Mouse (Mus musculus) lung, postnatal 0 days (tissue): ENCODE measurements around the gene Atp2a2. TPM values are rescaled to one million over a fixed set of nuclear protein-coding genes. Genes with fewer than 3 reads are reported as not detected.

Source experiments
- ATAC-seq: fragments of 200-750 bp; cut with Nextera tagmentation; 2 replicates; pipeline ENCODE4 v1.8.0; 2017; ENCODE audit warnings: moderate library complexity
- DNase-seq: peaks from one replicate; pipeline ENCODE4 v3.0.0-alpha.2; 2016; ENCODE audit warnings: low spot score
- H3K27ac ChIP-seq: fragments of 300-500 bp; sonication (generic); 2 replicates; pipeline ENCODE4 v1.5.1; 2014; ENCODE audit warnings: antibody characterized with exemption, mild to moderate bottlenecking, low read length, mixed read lengths
- H3K27me3 ChIP-seq: fragments of 300-500 bp; sonication (generic); replicated peaks from 2 replicates; pipeline ENCODE4 v1.6.1; 2014; ENCODE audit warnings: low read length, mixed read lengths; ENCODE audit not compliant: insufficient read depth
- H3K36me3 ChIP-seq: fragments of 300-500 bp; sonication (generic); 2 replicates; pipeline ENCODE4 v1.6.1; 2014; ENCODE audit warnings: low read length, mixed read lengths; ENCODE audit not compliant: insufficient read depth
- H3K4me1 ChIP-seq: fragments of 300-500 bp; sonication (generic); 2 replicates; pipeline ENCODE4 v1.6.1; 2014; ENCODE audit warnings: antibody characterized with exemption, low read depth, low read length, mixed read lengths; ENCODE audit not compliant: insufficient read depth
- H3K4me2 ChIP-seq: fragments of 300-500 bp; sonication (generic); replicated peaks from 2 replicates; pipeline ENCODE4 v1.6.1; 2014; ENCODE audit warnings: low read depth, mild to moderate bottlenecking, low read length, moderate library complexity, mixed read lengths
- H3K4me3 ChIP-seq: fragments of 300-500 bp; sonication (generic); 2 replicates; pipeline ENCODE4 v1.5.1; 2014; ENCODE audit warnings: low read depth, low read length
- H3K9ac ChIP-seq: fragments of 300-500 bp; sonication (generic); replicated peaks from 2 replicates; pipeline ENCODE4 v1.6.1; 2014; ENCODE audit warnings: low read depth, mild to moderate bottlenecking
- H3K9me3 ChIP-seq: fragments of 300-500 bp; sonication (generic); 2 replicates; pipeline ENCODE4 v1.6.1; 2016; ENCODE audit warnings: low read length, mixed read lengths
- CTCF ChIP-seq: IDR thresholded peaks from 2 replicates; pipeline ENCODE4 v1.5.1; 2016; ENCODE audit warnings: antibody characterized with exemption, mild to moderate bottlenecking
- EP300 ChIP-seq: IDR thresholded peaks from 2 replicates; pipeline ENCODE4 v1.6.1; 2016; ENCODE audit warnings: antibody characterized with exemption, mild to moderate bottlenecking, control low read depth
- WGBS: fragments of 180-500 bp; shearing (Covaris S2); extraction: QIAGEN DNeasy Blood & Tissue Kit; methylation state at CpG from one replicate; pipeline ENCODE4 v1.1.7; 2014; 5-methylcytosine and 5-hydroxymethylcytosine counted together
- polyA plus RNA-seq: library from polyadenylated mRNA; unstranded; fragments of >200 nt; fragmentation: Nextera tagmentation; extraction: Ambion mirVana; gene quantifications from 2 replicates; pipeline ENCODE4 v1.2.1, GENCODE M21; 2015

Atp2a2 gene
- polyA plus RNA-seq, 1 experiment from 2014 or later: 27.4 TPM

DNA sequence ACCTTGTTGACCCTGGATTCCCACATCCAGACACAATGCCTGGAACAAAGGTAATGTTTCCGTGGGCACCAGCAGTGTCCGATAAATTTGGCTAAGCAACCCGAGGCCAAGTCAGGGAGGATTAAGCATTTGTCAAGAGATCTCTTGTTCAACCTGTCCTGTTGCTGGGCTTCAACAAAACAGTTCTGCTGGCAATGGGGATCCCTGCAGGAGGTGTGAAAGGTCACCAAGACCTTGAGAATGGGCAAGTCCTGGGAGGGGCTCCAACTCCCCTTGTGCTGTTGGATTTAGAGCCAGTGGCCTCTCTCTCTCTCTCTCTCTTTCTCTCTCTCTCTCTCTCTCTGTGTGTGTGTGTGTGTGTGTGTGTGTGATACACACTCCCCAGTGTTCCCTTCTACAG, 22.2 kb upstream of the Atp2a2 start:
- DNase-seq (no peak), ATAC-seq (no peak)
- Histone ChIP-seq H3K9ac (no peak overlapping the region), H3K4me1 (peaks cover 20% of the 10 kb centered on the region), H3K9me3 (no peaks in the 10 kb centered on the region), H3K4me2 (no peak overlapping the region), H3K27ac (no peak overlapping the region), H3K36me3 (no peaks in the 10 kb centered on the region), H3K27me3 (no peaks in the 10 kb centered on the region), H3K4me3 (no peak overlapping the region)
- 65% methylated on average over 3 of the region's 3 CpGs for WGBS
- TF ChIP-seq CTCF: no peak
- TF ChIP-seq EP300: no peak

DNA sequence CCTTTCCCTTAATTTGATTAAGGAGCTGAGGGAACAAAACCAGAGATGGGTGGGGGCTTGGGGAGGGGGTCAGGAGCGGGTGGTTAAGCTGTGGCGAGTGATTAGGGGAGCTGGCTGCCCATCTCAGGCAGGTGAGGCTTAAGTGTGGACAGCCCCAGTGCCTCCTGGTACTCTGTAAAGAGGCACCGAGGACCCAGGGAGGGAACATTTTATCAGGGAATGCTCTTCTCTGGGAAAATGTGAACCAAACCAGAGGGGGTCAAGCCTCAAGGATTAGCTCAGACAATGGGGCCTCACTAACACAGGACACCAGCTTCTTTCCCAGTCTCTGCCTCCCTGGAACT, 19.1 kb upstream of the Atp2a2 start:
- 0 out of 2 replicates have a peak, but pooled peaks cover 4% of the 10 kb centered on the region for H3K27me3 ChIP-seq
- no peaks in the 10 kb centered on the region for H3K36me3 ChIP-seq
- no peak for DNase-seq
- 24% methylated on average over 3 of the region's 3 CpGs for WGBS
- no peak overlapping the region for H3K4me2 ChIP-seq
- no peak overlapping the region for H3K4me3 ChIP-seq
- peaks cover 7% of the 10 kb centered on the region; the same call in 1 of the 2 replicates for H3K4me1 ChIP-seq
- TF ChIP-seq EP300: no peak
- no peak for TF ChIP-seq CTCF
- no peaks in the 10 kb centered on the region for H3K9me3 ChIP-seq
- ATAC-seq: no peak
- H3K27ac ChIP-seq: no peak overlapping the region
- H3K9ac ChIP-seq: no peak overlapping the region

DNA sequence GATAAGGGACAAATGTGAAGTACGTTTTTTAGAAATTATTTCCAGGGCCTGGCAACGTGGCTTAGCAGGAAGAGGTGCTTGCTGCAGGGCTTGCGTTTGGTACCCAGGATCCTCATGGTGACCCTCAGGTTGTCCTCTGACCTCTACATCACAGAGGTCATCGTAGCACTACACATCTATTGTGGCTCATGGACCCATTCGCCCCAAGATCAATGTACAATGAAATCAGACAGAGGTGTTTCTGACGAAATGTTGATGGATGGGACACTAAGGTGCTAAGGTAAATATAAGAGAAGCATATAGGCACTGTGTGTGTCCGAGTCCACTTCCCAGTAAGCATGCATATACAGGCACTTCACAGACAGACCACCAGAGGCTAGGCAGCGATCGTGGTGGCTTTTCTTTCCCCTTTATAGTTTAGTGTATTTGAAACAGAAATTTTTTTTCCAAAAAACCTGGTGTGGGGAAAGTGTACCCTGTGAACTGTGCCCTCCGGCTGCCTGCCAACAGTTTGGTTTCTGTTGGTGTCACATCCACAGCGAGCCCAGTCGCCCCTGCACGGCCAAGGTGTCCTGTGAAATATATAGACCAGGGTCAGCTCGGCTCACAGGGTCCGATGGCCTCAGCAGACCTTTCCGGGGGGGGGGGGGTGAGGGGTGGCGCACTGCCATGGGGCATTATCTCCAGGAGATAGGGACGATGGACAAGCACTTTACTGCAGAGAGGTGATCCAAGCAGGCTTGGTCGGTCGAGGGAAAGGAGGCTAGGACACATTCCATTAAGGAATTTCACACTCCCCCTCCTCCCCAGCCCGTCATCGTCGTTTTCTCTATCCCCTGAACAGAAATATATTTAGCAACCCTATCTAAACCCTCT, 18.5 kb upstream of the Atp2a2 start:
- H3K27ac ChIP-seq: no peak overlapping the region
- no peak overlapping the region for H3K4me3 ChIP-seq
- 27% methylated on average over 23 of the region's 23 CpGs for WGBS
- DNase-seq (no peak), ATAC-seq (no peak)
- H3K27me3 ChIP-seq: 0 out of 2 replicates have a peak, but pooled peaks cover 4% of the 10 kb centered on the region
- no peaks in the 10 kb centered on the region for H3K9me3 ChIP-seq
- no peaks in the 10 kb centered on the region for H3K36me3 ChIP-seq
- H3K4me2 ChIP-seq: no peak overlapping the region
- TF ChIP-seq EP300 (no peak), CTCF (0 out of 2 replicates have a peak, but pooled peaks have one; percentile 3)
- H3K9ac ChIP-seq: no peak overlapping the region
- peaks cover 2% of the 10 kb centered on the region; the same call in 1 of the 2 replicates for H3K4me1 ChIP-seq

DNA sequence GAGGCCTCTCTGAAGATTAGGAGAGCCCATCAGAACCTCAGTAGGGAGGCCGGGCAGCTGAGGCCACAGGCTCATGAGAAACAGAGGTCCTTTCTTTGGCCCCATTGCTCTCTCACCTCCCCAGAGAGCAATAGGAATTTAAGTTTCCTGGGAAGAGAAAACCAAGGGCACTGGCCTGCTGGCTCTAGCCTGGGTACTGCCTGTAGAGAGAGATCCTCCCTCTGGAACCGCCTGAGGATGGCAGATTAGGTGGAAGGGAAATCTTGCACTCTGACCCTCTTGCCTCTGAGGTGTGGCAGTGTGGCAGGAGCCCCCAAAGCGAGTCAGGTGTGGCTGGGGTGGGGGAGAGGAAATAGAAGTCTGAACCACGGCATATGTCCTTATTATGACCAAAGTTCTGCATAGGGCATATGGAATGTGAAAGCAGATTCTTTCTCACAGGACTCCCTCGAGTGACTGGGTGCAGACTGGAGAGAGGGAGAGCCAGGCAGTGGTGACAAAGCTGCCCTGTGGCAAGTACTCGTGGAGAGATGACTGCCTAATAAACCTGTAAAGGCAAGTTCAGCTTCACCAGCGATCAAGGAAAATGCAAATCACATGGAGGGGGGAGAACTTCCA, 17.1 kb upstream of the Atp2a2 start:
- 43% methylated on average over 7 of the region's 7 CpGs for WGBS
- Histone ChIP-seq H3K36me3 (no peaks in the 10 kb centered on the region), H3K9ac (no peak overlapping the region), H3K9me3 (no peaks in the 10 kb centered on the region), H3K27me3 (0 out of 2 replicates have a peak, but pooled peaks cover 4% of the 10 kb centered on the region), H3K4me1 (0 out of 2 replicates have a peak, but pooled peaks cover 2% of the 10 kb centered on the region), H3K27ac (no peak overlapping the region), H3K4me3 (no peak overlapping the region), H3K4me2 (no peak overlapping the region)
- no peak for DNase-seq
- ATAC-seq: no peak
- no peak for TF ChIP-seq EP300
- TF ChIP-seq CTCF: no peak

DNA sequence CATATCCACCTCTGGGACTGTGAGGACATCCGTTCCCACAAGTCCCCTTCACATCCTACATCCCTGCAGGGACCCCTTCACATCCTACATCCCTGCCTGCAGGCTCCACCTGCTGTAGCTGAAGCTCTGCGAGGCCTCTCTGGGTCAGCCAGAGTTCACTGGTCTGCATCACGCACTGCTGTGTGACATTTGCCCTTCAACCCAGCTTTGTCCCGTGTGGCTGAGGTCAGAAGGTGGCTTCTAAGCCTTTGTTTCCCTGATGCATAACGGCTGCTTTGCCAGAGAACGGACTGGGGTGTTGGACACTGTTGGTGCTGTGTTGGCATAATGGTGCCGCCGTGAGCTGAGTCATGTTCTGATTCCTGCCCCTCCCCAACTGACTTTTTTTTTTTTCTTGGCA, 16.2 kb upstream of the Atp2a2 start:
- Histone ChIP-seq H3K27me3 (0 out of 2 replicates have a peak, but pooled peaks cover 4% of the 10 kb centered on the region), H3K4me2 (no peak overlapping the region), H3K4me3 (no peak overlapping the region), H3K9me3 (no peaks in the 10 kb centered on the region), H3K9ac (no peak overlapping the region), H3K4me1 (peaks cover 7% of the 10 kb centered on the region), H3K27ac (no peak overlapping the region), H3K36me3 (no peaks in the 10 kb centered on the region)
- no peak for TF ChIP-seq EP300
- no peak for TF ChIP-seq CTCF
- ATAC-seq (no peak), DNase-seq (no peak)
- 38% methylated on average over 8 of the region's 8 CpGs for WGBS

DNA sequence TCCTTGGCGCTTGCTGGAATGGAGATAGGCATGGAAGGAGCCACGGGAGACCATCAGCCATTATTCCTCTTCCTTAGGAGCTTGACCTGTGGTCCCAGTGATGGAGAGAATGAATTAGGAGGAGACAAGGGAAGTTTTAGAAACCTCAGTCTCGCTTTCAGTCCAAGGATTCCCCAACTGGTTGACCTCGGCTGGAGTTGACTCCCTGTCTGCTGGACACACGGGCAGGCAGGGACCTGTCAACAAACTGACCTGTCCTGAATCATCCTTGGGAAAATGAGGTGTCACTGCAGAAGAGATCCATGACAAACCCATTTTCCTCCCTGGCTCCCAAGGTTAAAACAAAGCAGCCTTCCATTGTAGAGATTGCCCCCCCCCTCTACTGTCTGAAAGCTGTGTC, 14.9 kb upstream of the Atp2a2 start:
- Histone ChIP-seq H3K36me3 (no peaks in the 10 kb centered on the region), H3K27me3 (0 out of 2 replicates have a peak, but pooled peaks cover 4% of the 10 kb centered on the region), H3K4me2 (no peak overlapping the region), H3K4me1 (peaks cover 7% of the 10 kb centered on the region), H3K9me3 (no peaks in the 10 kb centered on the region), H3K27ac (no peak overlapping the region), H3K4me3 (no peak overlapping the region), H3K9ac (no peak overlapping the region)
- no peak for TF ChIP-seq EP300
- TF ChIP-seq CTCF: no peak
- ATAC-seq (no peak), DNase-seq (no peak)
- 82% methylated on average over 5 of the region's 5 CpGs for WGBS
